Mouse (Mus musculus) E14TG2a.4 (cell line): Measurements from ENCODE around the gene Ermap.

Experiments
- H3K27me3 ChIP-seq: 2 replicates; pipeline ENCODE4 v1.6.1; 2014; ENCODE audit warnings: low read length, control low read depth; ENCODE audit not compliant: insufficient read depth
- H3K36me3 ChIP-seq: 2 replicates; pipeline ENCODE4 v1.6.1; 2014; ENCODE audit warnings: low read length, control low read depth; ENCODE audit not compliant: insufficient read depth
- H3K4me1 ChIP-seq: replicated peaks from 2 replicates; pipeline ENCODE4 v1.6.1; 2014; ENCODE audit warnings: low read depth, low read length, control low read depth
- H3K4me3 ChIP-seq: replicated peaks from 2 replicates; pipeline ENCODE4 v1.5.1; 2014; ENCODE audit warnings: mild to moderate bottlenecking, low read length
- H3K9me3 ChIP-seq: 2 replicates; pipeline ENCODE4 v1.6.1; 2014; ENCODE audit warnings: low read length, control low read depth
- CTCF ChIP-seq: conservative IDR thresholded peaks from 2 replicates; pipeline ENCODE4 v1.5.1; 2014; ENCODE audit warnings: low read length
- NANOG ChIP-seq: IDR thresholded peaks from 2 replicates; pipeline ENCODE4 v1.6.1; 2014; ENCODE audit warnings: borderline replicate concordance, low read length, mixed read lengths
- POU5F1 ChIP-seq: IDR thresholded peaks from 2 replicates; pipeline ENCODE4 v1.6.1; 2014; ENCODE audit warnings: low read length, borderline replicate concordance

Gene Ermap

GRCm38 (mm10) chr4:119224534-119224933 lies 34.7 kb upstream of the Ermap start:
- Histone ChIP-seq H3K27me3 (no peaks in the 10 kb centered on the region), H3K4me3 (no peak overlapping the region), H3K36me3 (peaks cover 60% of the 10 kb centered on the region), H3K4me1 (peaks cover 40% of the 10 kb centered on the region), H3K9me3 (no peaks in the 10 kb centered on the region)
- TF ChIP-seq NANOG (no peak), POU5F1 (no peak), CTCF (no peak)

GRCm38 (mm10) chr4:119223696-119224095 lies 33.9 kb upstream of the Ermap start:
- TF ChIP-seq CTCF: peak; percentile 99
- no peak for TF ChIP-seq NANOG
- peaks cover 45% of the 10 kb centered on the region for H3K4me1 ChIP-seq
- H3K27me3 ChIP-seq: no peaks in the 10 kb centered on the region
- H3K36me3 ChIP-seq: peaks cover 56% of the 10 kb centered on the region
- no peak overlapping the region for H3K4me3 ChIP-seq
- H3K9me3 ChIP-seq: no peaks in the 10 kb centered on the region

- Histone ChIP-seq H3K27me3 (peaks cover 25% of the 10 kb centered on the region; the same call in 1 of the 2 replicates), H3K4me1 (peaks cover 26% of the 10 kb centered on the region), H3K9me3 (no peaks in the 10 kb centered on the region), H3K36me3 (peaks cover 7% of the 10 kb centered on the region), H3K4me3 (no peak within 1 kb of the TSS)
- TF ChIP-seq NANOG (no peak), POU5F1 (no peak)
Observed at GRCm38 (mm10) chr4:119218169-119218568, 28.4 kb upstream of the Ermap start, which contains the start of gene Tmem269. Gene Tmem269 (minus strand): TSS chr4:119218217.

- Histone ChIP-seq H3K27me3 (peaks cover 25% of the 10 kb centered on the region), H3K36me3 (no peaks in the 10 kb centered on the region), H3K4me1 (peaks cover 19% of the 10 kb centered on the region), H3K9me3 (no peaks in the 10 kb centered on the region), H3K4me3 (no peak overlapping the region)
- TF ChIP-seq POU5F1: no peak
- no peak for TF ChIP-seq NANOG
- TF ChIP-seq CTCF: no peak
Observed at GRCm38 (mm10) chr4:119216667-119217066, 26.9 kb upstream of the Ermap start.

- Histone ChIP-seq H3K27me3 (peaks cover 6% of the 10 kb centered on the region; the same call in 1 of the 2 replicates), H3K36me3 (0 out of 2 replicates have a peak, but pooled peaks cover 10% of the 10 kb centered on the region), H3K9me3 (no peaks in the 10 kb centered on the region), H3K4me3 (no peak overlapping the region), H3K4me1 (peaks cover 23% of the 10 kb centered on the region)
- TF ChIP-seq NANOG: no peak
- TF ChIP-seq CTCF: peak; percentile 84
- TF ChIP-seq POU5F1: no peak
Observed at GRCm38 (mm10) chr4:119204672-119205071, 14.9 kb upstream of the Ermap start.

GRCm38 (mm10) chr4:119198105-119198504 lies 8.3 kb upstream of the Ermap start:
- no peak for TF ChIP-seq NANOG
- TF ChIP-seq POU5F1: no peak
- no peak for TF ChIP-seq CTCF
- Histone ChIP-seq H3K27me3 (peaks cover 4% of the 10 kb centered on the region; the same call in 1 of the 2 replicates), H3K4me3 (no peak overlapping the region), H3K4me1 (peaks cover 35% of the 10 kb centered on the region), H3K9me3 (no peaks in the 10 kb centered on the region), H3K36me3 (peaks cover 24% of the 10 kb centered on the region; the same call in 1 of the 2 replicates)

- Histone ChIP-seq H3K9me3 (no peaks in the 10 kb centered on the region), H3K36me3 (peaks cover 18% of the 10 kb centered on the region; the same call in 1 of the 2 replicates), H3K27me3 (0 out of 2 replicates have a peak, but pooled peaks cover 4% of the 10 kb centered on the region), H3K4me3 (peak overlapping the region; percentile 87), H3K4me1 (peaks cover 19% of the 10 kb centered on the region)
- TF ChIP-seq NANOG (no peak), POU5F1 (no peak), CTCF (no peak)
Observed at GRCm38 (mm10) chr4:119195582-119196320, 5.9 kb upstream of the Ermap start.

- peaks cover 19% of the 10 kb centered on the region for H3K4me1 ChIP-seq
- H3K36me3 ChIP-seq: peaks cover 14% of the 10 kb centered on the region; the same call in 1 of the 2 replicates
- H3K27me3 ChIP-seq: 0 out of 2 replicates have a peak, but pooled peaks cover 4% of the 10 kb centered on the region
- no peak for TF ChIP-seq NANOG
- no peak for TF ChIP-seq POU5F1
- no peak for TF ChIP-seq CTCF
- H3K9me3 ChIP-seq: no peaks in the 10 kb centered on the region
- peak within 1 kb of the TSS; percentile 87 for H3K4me3 ChIP-seq
Observed at GRCm38 (mm10) chr4:119194909-119195581, 5.2 kb upstream of the Ermap start, which contains the start of gene Svbp. Gene Svbp (plus strand): TSS chr4:119195306.
